Mouse (Mus musculus) small intestine, adult 2 months (tissue): ENCODE data around the gene Rabl3.

ENCODE experiments used
- CTCF ChIP-seq: fragments of 200-500 bp; IDR thresholded peaks from 2 replicates; pipeline ENCODE4 v1.5.1; 2012; ENCODE audit warnings: low read depth, mild to moderate bottlenecking, control low read depth, inconsistent platforms, low read length, moderate library complexity, mixed read lengths; ENCODE audit not compliant: insufficient replicate concordance, insufficient read length; ENCODE audit errors: extremely low read depth
- POLR2A ChIP-seq: fragments of 200-500 bp; IDR thresholded peaks from 2 replicates; pipeline ENCODE4 v1.6.1; 2012; ENCODE audit warnings: low read depth, mild to moderate bottlenecking, control low read depth, inconsistent platforms, low read length, moderate library complexity

- TF ChIP-seq CTCF (no peak), POLR2A (no peak)
Observed at GRCm38 (mm10) chr16:37525121-37525520, 14.6 kb upstream of the Rabl3 start.
